Comparison of ENCODE assay signal across 7 mouse cellular contexts in genomic region chr11:95369964-95370890, GRCm38 (mm10). TPM values are rescaled to one million over a fixed set of nuclear protein-coding genes. Genes with fewer than 3 reads are reported as not detected.
DNase-seq lines count a peak whose midpoint lies in the region; ATAC-seq and TF ChIP-seq lines count a peak whose summit lies in the region.

No protein-coding gene starts in this region.

- intact Hi-C loops in heart, postnatal 36 days (cut with DNase I): no loop called here

- WGBS in lung, embryonic 14.5 days: 54% methylated on average over 15 of the region's 15 CpGs
- 51% methylated on average over 15 of the region's 15 CpGs for WGBS in lung, adult 2 months
- 54% methylated on average over 15 of the region's 15 CpGs for whole genome bisulfite sequencing in embryonic facial prominence, embryonic 15.5 days
- WGBS in liver, postnatal 0 days (ENCODE audit: insufficient replicate concordance): 70% methylated on average over 15 of the region's 15 CpGs
- 49% methylated on average over 15 of the region's 15 CpGs for WGBS in stomach, embryonic 15.5 days

- H3K27me3 ChIP-seq in lung, embryonic 14.5 days (ENCODE audit: insufficient read depth, low read length): no peaks in the 10 kb centered on the region
- no peaks in the 10 kb centered on the region for H3K27me3 ChIP-seq in embryonic facial prominence, embryonic 15.5 days
- no peaks in the 10 kb centered on the region for H3K27me3 ChIP-seq in liver, postnatal 0 days (ENCODE audit: insufficient read depth, low read length)
- no peaks in the 10 kb centered on the region for H3K27me3 ChIP-seq in stomach, embryonic 15.5 days (replicated peaks)

- peak; percentile 67 for ATAC-seq in lung, embryonic 14.5 days (ENCODE audit: insufficient read depth)
- ATAC-seq in embryonic facial prominence, embryonic 15.5 days (ENCODE audit: insufficient number of reproducible peaks, low FRiP score, low TSS enrichment, low read depth): peak; percentile 76
- no peak for ATAC-seq in liver, postnatal 0 days
- peak; percentile 73 for ATAC-seq in stomach, embryonic 15.5 days (ENCODE audit: insufficient read depth, low FRiP score, low read depth)

- no peaks in the 10 kb centered on the region for H3K4me1 ChIP-seq in lung, embryonic 14.5 days (ENCODE audit: insufficient read depth)
- peaks cover 17% of the 10 kb centered on the region for H3K4me1 ChIP-seq in lung, adult 2 months (ENCODE audit: control insufficient read depth, insufficient read depth, low read length)
- H3K4me1 ChIP-seq in embryonic facial prominence, embryonic 15.5 days: peaks cover 25% of the 10 kb centered on the region
- peaks cover 22% of the 10 kb centered on the region for H3K4me1 ChIP-seq in liver, postnatal 0 days (ENCODE audit: insufficient read depth)
- peaks cover 45% of the 10 kb centered on the region for H3K4me1 ChIP-seq in stomach, embryonic 15.5 days

- peaks cover 27% of the 10 kb centered on the region; the same call in 1 of the 2 replicates for H3K36me3 ChIP-seq in lung, embryonic 14.5 days (ENCODE audit: insufficient read depth)
- peaks cover 45% of the 10 kb centered on the region for H3K36me3 ChIP-seq in embryonic facial prominence, embryonic 15.5 days
- peaks cover 92% of the 10 kb centered on the region for H3K36me3 ChIP-seq in liver, postnatal 0 days (replicated peaks; ENCODE audit: insufficient read depth, low read length)
- peaks cover 16% of the 10 kb centered on the region for H3K36me3 ChIP-seq in stomach, embryonic 15.5 days

- H3K9ac ChIP-seq in lung, embryonic 14.5 days: no peak overlapping the region
- H3K9ac ChIP-seq in embryonic facial prominence, embryonic 15.5 days: no peak overlapping the region
- no peak overlapping the region for H3K9ac ChIP-seq in liver, postnatal 0 days (replicated peaks)
- H3K9ac ChIP-seq in stomach, embryonic 15.5 days: no peak overlapping the region

- H3K9me3 ChIP-seq in lung, embryonic 14.5 days (ENCODE audit: low read depth, low read length): no peaks in the 10 kb centered on the region
- no peaks in the 10 kb centered on the region for H3K9me3 ChIP-seq in embryonic facial prominence, embryonic 15.5 days (replicated peaks)
- no peaks in the 10 kb centered on the region for H3K9me3 ChIP-seq in liver, postnatal 0 days (ENCODE audit: low read length)
- H3K9me3 ChIP-seq in stomach, embryonic 15.5 days: no peaks in the 10 kb centered on the region

- no peak for TF ChIP-seq POLR2A in lung, adult 2 months (IDR thresholded peaks at IDR 0.05; ENCODE audit: borderline replicate concordance, extremely low read depth, low read depth, low read length)

- no peak overlapping the region for H3K4me3 ChIP-seq in lung, embryonic 14.5 days (ENCODE audit: low read depth, low read length)
- no peak overlapping the region for H3K4me3 ChIP-seq in lung, adult 2 months (replicated peaks; ENCODE audit: extremely low read depth, low read depth, low read length)
- no peak overlapping the region for H3K4me3 ChIP-seq in embryonic facial prominence, embryonic 15.5 days (replicated peaks)
- H3K4me3 ChIP-seq in liver, postnatal 0 days (ENCODE audit: low read depth, low read length): no peak overlapping the region
- no peak overlapping the region for H3K4me3 ChIP-seq in stomach, embryonic 15.5 days (replicated peaks)

- DNase-seq in lung, embryonic 14.5 days: peak; percentile 66
- DNase-seq in lung, adult 2 months: no peak
- peak; percentile 55 to 66 for DNase-seq in heart, postnatal 36 days
- DNase-seq in liver, postnatal 0 days: no peak
- DNase-seq in Muller cell, postnatal 12 days (ENCODE audit: inconsistent ontology term): no peak

- H3K4me2 ChIP-seq in lung, embryonic 14.5 days: no peak overlapping the region
- H3K4me2 ChIP-seq in embryonic facial prominence, embryonic 15.5 days (replicated peaks): no peak overlapping the region
- H3K4me2 ChIP-seq in liver, postnatal 0 days (ENCODE audit: low read depth, low read length): no peak overlapping the region
- no peak overlapping the region for H3K4me2 ChIP-seq in stomach, embryonic 15.5 days

- 0 out of 2 replicates have a peak overlapping the region, but pooled peaks have one; percentile 27 for H3K27ac ChIP-seq in lung, embryonic 14.5 days (ENCODE audit: low read depth)
- peak overlapping the region; percentile 48; the same call in 1 of the 2 replicates for H3K27ac ChIP-seq in embryonic facial prominence, embryonic 15.5 days (replicated peaks)
- H3K27ac ChIP-seq in liver, postnatal 0 days (ENCODE audit: low read depth): peak overlapping the region; percentile 34; the same call in 1 of the 2 replicates
- H3K27ac ChIP-seq in stomach, embryonic 15.5 days: peak overlapping the region; percentile 85

- TF ChIP-seq EP300 in liver, postnatal 0 days (IDR thresholded peaks at IDR 0.05; ENCODE audit: low read depth): no peak

- no peak for TF ChIP-seq CTCF in lung, embryonic 14.5 days (IDR thresholded peaks at IDR 0.05; ENCODE audit: low read depth)
- no peak for TF ChIP-seq CTCF in lung, adult 2 months (IDR thresholded peaks at IDR 0.05; ENCODE audit: insufficient read depth, low read length)
- no peak for TF ChIP-seq CTCF in liver, postnatal 0 days (IDR thresholded peaks at IDR 0.05; ENCODE audit: low read depth)

RNA-seq across cellular contexts. Expression of gene Slc35b1, which starts 14.3 kb away (rescaled TPM):
- 104 and 112 TPM in 2 replicates for polyA plus RNA-seq in lung, embryonic 14.5 days (2014; fragmentation: Nextera tagmentation; extraction: Ambion mirVana)
- 60.6 and 80.9 TPM in 2 replicates for polyA plus RNA-seq in lung, adult 2 months (2012; rRNA removed)
- polyA plus RNA-seq in embryonic facial prominence, embryonic 15.5 days (2015; fragmentation: Nextera tagmentation; extraction: Ambion mirVana): 100 TPM in 2 replicates
- 10 to 100 TPM; 35.7 to 37.6 TPM for total RNA-seq in heart, postnatal 36 days (2021)
- polyA plus RNA-seq in liver, postnatal 0 days (2015; fragmentation: Nextera tagmentation; extraction: Ambion mirVana): 38.4 and 40.1 TPM in 2 replicates
- 96.3 and 105 TPM in 2 replicates for polyA plus RNA-seq in stomach, embryonic 15.5 days (2015; fragmentation: Nextera tagmentation; extraction: Ambion mirVana)

RNA-seq across cellular contexts. Expression of gene Fam117a, which starts 33.4 kb away (rescaled TPM):
- 12.9 and 14.6 TPM in 2 replicates for polyA plus RNA-seq in lung, embryonic 14.5 days (2014; fragmentation: Nextera tagmentation; extraction: Ambion mirVana)
- 55.8 and 59.8 TPM in 2 replicates for polyA plus RNA-seq in lung, adult 2 months (2012; rRNA removed)
- 15.5 and 17.0 TPM in 2 replicates for polyA plus RNA-seq in embryonic facial prominence, embryonic 15.5 days (2015; fragmentation: Nextera tagmentation; extraction: Ambion mirVana)
- total RNA-seq in heart, postnatal 36 days (2021): 10 to 100 TPM in 1 of 2 experiments, 1 to 10 TPM in 1; 7.0 to 10.3 TPM
- polyA plus RNA-seq in liver, postnatal 0 days (2015; fragmentation: Nextera tagmentation; extraction: Ambion mirVana): 60.1 and 61.8 TPM in 2 replicates
- 13.7 and 17.5 TPM in 2 replicates for polyA plus RNA-seq in stomach, embryonic 15.5 days (2015; fragmentation: Nextera tagmentation; extraction: Ambion mirVana)

RNA-seq across cellular contexts. Expression of gene Spop, which starts 43.7 kb away (rescaled TPM):
- polyA plus RNA-seq in lung, embryonic 14.5 days (2014; fragmentation: Nextera tagmentation; extraction: Ambion mirVana): 112 and 114 TPM in 2 replicates
- 70.1 and 125 TPM in 2 replicates for polyA plus RNA-seq in lung, adult 2 months (2012; rRNA removed)
- polyA plus RNA-seq in embryonic facial prominence, embryonic 15.5 days (2015; fragmentation: Nextera tagmentation; extraction: Ambion mirVana): 172 and 189 TPM in 2 replicates
- total RNA-seq in heart, postnatal 36 days (2021): 100 to 1,000 TPM; 175 to 193 TPM
- 42.4 and 53.2 TPM in 2 replicates for polyA plus RNA-seq in liver, postnatal 0 days (2015; fragmentation: Nextera tagmentation; extraction: Ambion mirVana)
- 142 and 151 TPM in 2 replicates for polyA plus RNA-seq in stomach, embryonic 15.5 days (2015; fragmentation: Nextera tagmentation; extraction: Ambion mirVana)

Comparison
In these comparisons a context has a peak if more than half of its experiments do, and no peak if none do; other contexts are left out.
1. DNase-seq: peak in lung, embryonic 14.5 days (single experiment) and heart, postnatal 36 days (2 of 2); none in lung, adult 2 months (single experiment), liver, postnatal 0 days (single experiment) and Muller cell, postnatal 12 days (single experiment).
2. H3K27ac ChIP-seq: peak in every context shown above with its lines; median percentile 85 in stomach, embryonic 15.5 days; 48 in embryonic facial prominence, embryonic 15.5 days; 34 in liver, postnatal 0 days; 27 in lung, embryonic 14.5 days.